ENCODE assay signal across 27 mouse cellular contexts in genomic region chr13:96884534-96884933, GRCm38 (mm10). TPM values are rescaled to one million over a fixed set of nuclear protein-coding genes. Genes with fewer than 3 reads are reported as not detected.
A peak's percentile ranks its signal among the peaks of the same experiment; 100 is the strongest.
DNase-seq lines count a peak whose midpoint lies in the region; ATAC-seq and TF ChIP-seq lines count a peak whose summit lies in the region.
"Had no signal": no experiment of that assay in that cellular context is flagged by ENCODE, and none has a peak within 500 bp of the region (broad histone marks: within the 10 kb centered on the region; RNA-seq: fewer than 3 reads in every experiment).

No protein-coding gene starts in this region.

- H3K4me1 ChIP-seq in ES-E14 (ENCODE audit: control insufficient read depth in 2 of 2, insufficient read depth in 2 of 2, low read length in 2 of 2, poor library complexity in 1 of 2), result peaks cover 2% of the 10 kb centered on the region in 2 experiments; a peak in 1 of 4 replicates
- H3K4me1 ChIP-seq: embryonic facial prominence, embryonic 13.5 days; embryonic facial prominence, embryonic 15.5 days; forebrain, embryonic 10.5 days; forebrain, embryonic 12.5 days had no signal

- no peak overlapping the region for H3K27ac ChIP-seq in ES-E14 (ENCODE audit: insufficient read depth, low read depth, low read length, poor library complexity, severe bottlenecking)
- H3K27ac ChIP-seq: embryonic facial prominence, embryonic 13.5 days; embryonic facial prominence, embryonic 15.5 days; forebrain, embryonic 10.5 days; forebrain, embryonic 12.5 days had no signal

- H3K36me3 ChIP-seq in ES-E14 (ENCODE audit: control insufficient read depth, insufficient read depth, low read length, poor library complexity, severe bottlenecking), result no peaks in the 10 kb centered on the region
- H3K36me3 ChIP-seq: embryonic facial prominence, embryonic 13.5 days; embryonic facial prominence, embryonic 15.5 days; forebrain, embryonic 10.5 days; forebrain, embryonic 12.5 days; G1E had no signal

- DNase-seq in ES-E14 (ENCODE audit: low read depth, low spot score) (peak; percentile 58), WW6 (ENCODE audit: low read depth, low spot score) (peak; percentile 31)
- peak; percentile 12 for DNase-seq in yolk sac, embryonic 10.5 days (ENCODE audit: low spot score)
- no peak for DNase-seq in right cerebral cortex, adult 18-20 months
- DNase-seq in right cerebral cortex, adult 2 months (ENCODE audit: low spot score in 2 of 2), result no peak
- DNase-seq: adrenal gland, adult 8-10 months; adrenal gland, postnatal 14 days; adrenal gland, postnatal 36 days; cerebellum, adult 11 months; cerebellum, adult 18-20 months; cerebellum, adult 8-10 months; cerebellum, adult 9-11 months; cerebellum, postnatal 14 days; cerebellum, postnatal 36 days; embryo, embryonic 11 days had no signal

- no peak overlapping the region for H3K4me3 ChIP-seq in ES-E14 (ENCODE audit: insufficient read depth in 1 of 2, low read depth in 1 of 2, low read length in 2 of 2, poor library complexity in 1 of 2, severe bottlenecking in 1 of 2)
- H3K4me3 ChIP-seq: embryonic facial prominence, embryonic 13.5 days; embryonic facial prominence, embryonic 15.5 days; erythroblast, embryonic 14.5 days; forebrain, embryonic 10.5 days; forebrain, embryonic 12.5 days had no signal

- H3K9ac ChIP-seq in ES-E14 (ENCODE audit: insufficient read depth, low read depth, low read length, poor library complexity, severe bottlenecking), result no peak overlapping the region
- H3K9ac ChIP-seq: embryonic facial prominence, embryonic 13.5 days; embryonic facial prominence, embryonic 15.5 days; forebrain, embryonic 12.5 days had no signal

- no peaks in the 10 kb centered on the region for H3K9me3 ChIP-seq in ES-E14 (ENCODE audit: control insufficient read depth, insufficient read depth, low read depth, low read length)
- H3K9me3 ChIP-seq: embryonic facial prominence, embryonic 13.5 days; embryonic facial prominence, embryonic 15.5 days; forebrain, embryonic 10.5 days; forebrain, embryonic 12.5 days; G1E had no signal

- in situ Hi-C loops in ES-E14 (cut with MboI; ENCODE audit: low sequenced_read_pairs in 2 of 2, unreplicated experiment in 2 of 2), result no loop called here

- ATAC-seq in activated CD4-positive, CD25-positive, alpha-beta regulatory T cell, adult 4 months, result no peak
- ATAC-seq: CD4-positive, CD25-positive, alpha-beta regulatory T cell, adult 4 months; forebrain, embryonic 14.5 days; forebrain, embryonic 16.5 days; Patski had no signal

TF ChIP-seq in ES-E14, 5 proteins besides CTCF, POLR2A, EP300 and RAD21:
- TF ChIP-seq ZC3H11A (IDR thresholded peaks at IDR 0.05; ENCODE audit: borderline replicate concordance, low read depth, low read length) (no peak), CHD2 (IDR thresholded peaks at IDR 0.05; ENCODE audit: low read depth, low read length) (no peak), HCFC1 (IDR thresholded peaks at IDR 0.05; ENCODE audit: borderline replicate concordance, insufficient read depth, low read length) (no peak), ZNF384 (IDR thresholded peaks at IDR 0.05; ENCODE audit: low read depth, low read length) (no peak), MAFK (IDR thresholded peaks at IDR 0.05; ENCODE audit: insufficient read depth, low read depth, low read length) (no peak)

RNA-seq across cellular contexts. Expression of gene Gcnt4, which starts 40.0 kb away (rescaled TPM):
- 0.54 and 0.79 TPM in 2 replicates for total RNA-seq in ES-E14 (2012; rRNA removed)
- polyA plus RNA-seq in activated CD4-positive, CD25-positive, alpha-beta regulatory T cell, adult 4 months (2017; shearing (Covaris generic)), result not detected
- total RNA-seq: CH12.LX had no signal
- polyA plus RNA-seq: CD4-positive, CD25-positive, alpha-beta regulatory T cell, adult 4 months; erythroblast, embryonic 14.5 days; G1E had no signal

Comparison
In these comparisons a context has a peak if more than half of its experiments do, and no peak if none do; other contexts are left out.
1. DNase-seq: peak in ES-E14 (single experiment), WW6 (single experiment) and yolk sac, embryonic 10.5 days (single experiment); none in right cerebral cortex, adult 18-20 months (single experiment) and right cerebral cortex, adult 2 months (0 of 2).